Mouse (Mus musculus): Measurements from ENCODE around the gene Ift22. TPM values are rescaled to one million over a fixed set of nuclear protein-coding genes. Genes with fewer than 3 reads are reported as not detected.
A peak's percentile ranks its signal among the peaks of the same experiment; 100 is the strongest.

Gene Ift22
- polyA plus RNA-seq, 1 experiment: 0.02 TPM

- TF ChIP-seq TAL1 (IDR thresholded peaks at IDR 0.05; ENCODE audit: low read length) (no peak), GATA1 (IDR thresholded peaks at IDR 0.05; ENCODE audit: low read length) (no peak)
- no peaks in the 10 kb centered on the region for H3K27me3 ChIP-seq (ENCODE audit: control insufficient read depth)
- no peak overlapping the region for H3K4me3 ChIP-seq (replicated peaks)
- no peaks in the 10 kb centered on the region for H3K9me3 ChIP-seq (ENCODE audit: control insufficient read depth, low read length)
- H3K36me3 ChIP-seq (ENCODE audit: control insufficient read depth): peaks cover 7% of the 10 kb centered on the region
- peaks cover 39% of the 10 kb centered on the region for H3K4me1 ChIP-seq (ENCODE audit: control insufficient read depth)
These were observed 44.2 kb downstream of the Ift22 start for GRCm38 (mm10) chr5:136952153-136952552.

- peaks cover 7% of the 10 kb centered on the region for H3K36me3 ChIP-seq (ENCODE audit: control insufficient read depth)
- H3K4me1 ChIP-seq (ENCODE audit: control insufficient read depth): peaks cover 41% of the 10 kb centered on the region
- no peaks in the 10 kb centered on the region for H3K27me3 ChIP-seq (ENCODE audit: control insufficient read depth)
- TF ChIP-seq GATA1 (IDR thresholded peaks at IDR 0.05; ENCODE audit: low read length) (no peak), TAL1 (IDR thresholded peaks at IDR 0.05; ENCODE audit: low read length) (no peak)
- no peaks in the 10 kb centered on the region for H3K9me3 ChIP-seq (ENCODE audit: control insufficient read depth, low read length)
- H3K4me3 ChIP-seq (replicated peaks): peak within 1 kb of the TSS; percentile 81
These were observed 45.1 kb downstream of the Ift22 start, which contains the start of gene Fis1 for GRCm38 (mm10) chr5:136953015-136953414. Fis1 (plus strand) TSS chr5:136953275.

- Histone ChIP-seq H3K9me3 (ENCODE audit: control insufficient read depth, low read length) (no peaks in the 10 kb centered on the region), H3K4me3 (replicated peaks) (peak overlapping the region; percentile 81)
These were observed 45.5 kb downstream of the Ift22 start for GRCm38 (mm10) chr5:136953440-136953951.

GRCm38 (mm10) chr5:136955622-136956021, 47.7 kb downstream of the Ift22 start:
- TF ChIP-seq TAL1 (IDR thresholded peaks at IDR 0.05; ENCODE audit: low read length): no peak
- TF ChIP-seq GATA1 (IDR thresholded peaks at IDR 0.05; ENCODE audit: low read length): no peak
- H3K4me3 ChIP-seq (replicated peaks): no peak overlapping the region
- H3K4me1 ChIP-seq (ENCODE audit: control insufficient read depth): peaks cover 47% of the 10 kb centered on the region
- no peaks in the 10 kb centered on the region for H3K9me3 ChIP-seq (ENCODE audit: control insufficient read depth, low read length)
- peaks cover 12% of the 10 kb centered on the region for H3K36me3 ChIP-seq (ENCODE audit: control insufficient read depth)
- no peaks in the 10 kb centered on the region for H3K27me3 ChIP-seq (ENCODE audit: control insufficient read depth)

More at GRCm38 (mm10) chr5:136953440-136953951, 45.5 kb downstream of the Ift22 start:
- peaks cover 9% of the 10 kb centered on the region for H3K36me3 ChIP-seq (ENCODE audit: control insufficient read depth)
- H3K4me1 ChIP-seq (ENCODE audit: control insufficient read depth): peaks cover 42% of the 10 kb centered on the region
- no peak for TF ChIP-seq GATA1 (IDR thresholded peaks at IDR 0.05; ENCODE audit: low read length)
- TF ChIP-seq TAL1 (IDR thresholded peaks at IDR 0.05; ENCODE audit: low read length): no peak
- H3K27me3 ChIP-seq (ENCODE audit: control insufficient read depth): no peaks in the 10 kb centered on the region

- H3K4me3 ChIP-seq (replicated peaks): no peak overlapping the region
- TF ChIP-seq GATA1 (IDR thresholded peaks at IDR 0.05; ENCODE audit: low read length): no peak
- peaks cover 56% of the 10 kb centered on the region for H3K4me1 ChIP-seq (ENCODE audit: control insufficient read depth)
- no peaks in the 10 kb centered on the region for H3K9me3 ChIP-seq (ENCODE audit: control insufficient read depth, low read length)
- H3K27me3 ChIP-seq (ENCODE audit: control insufficient read depth): no peaks in the 10 kb centered on the region
- H3K36me3 ChIP-seq (ENCODE audit: control insufficient read depth): peaks cover 16% of the 10 kb centered on the region
These were observed 49.3 kb downstream of the Ift22 start for GRCm38 (mm10) chr5:136957250-136957649.

GRCm38 (mm10) chr5:136958991-136959605, 51.1 kb downstream of the Ift22 start:
- peaks cover 29% of the 10 kb centered on the region for H3K36me3 ChIP-seq (ENCODE audit: control insufficient read depth)
- no peak overlapping the region for H3K4me3 ChIP-seq (replicated peaks)
- TF ChIP-seq TAL1 (IDR thresholded peaks at IDR 0.05; ENCODE audit: low read length) (no peak), GATA1 (IDR thresholded peaks at IDR 0.05; ENCODE audit: low read length) (no peak)
- no peaks in the 10 kb centered on the region for H3K9me3 ChIP-seq (ENCODE audit: control insufficient read depth, low read length)
- no peaks in the 10 kb centered on the region for H3K27me3 ChIP-seq (ENCODE audit: control insufficient read depth)
- H3K4me1 ChIP-seq (ENCODE audit: control insufficient read depth): peaks cover 56% of the 10 kb centered on the region

- TF ChIP-seq GATA1 (IDR thresholded peaks at IDR 0.05; ENCODE audit: low read length) (no peak), TAL1 (IDR thresholded peaks at IDR 0.05; ENCODE audit: low read length) (no peak)
- Histone ChIP-seq H3K4me3 (replicated peaks) (no peak overlapping the region), H3K27me3 (ENCODE audit: control insufficient read depth) (no peaks in the 10 kb centered on the region), H3K9me3 (ENCODE audit: control insufficient read depth, low read length) (peaks cover 5% of the 10 kb centered on the region; the same call in 1 of the 2 replicates), H3K4me1 (ENCODE audit: control insufficient read depth) (peaks cover 61% of the 10 kb centered on the region), H3K36me3 (ENCODE audit: control insufficient read depth) (peaks cover 39% of the 10 kb centered on the region)
These were observed 52.1 kb downstream of the Ift22 start for GRCm38 (mm10) chr5:136960053-136960452.

- peaks cover 67% of the 10 kb centered on the region for H3K4me1 ChIP-seq (ENCODE audit: control insufficient read depth)
- peaks cover 49% of the 10 kb centered on the region for H3K36me3 ChIP-seq (ENCODE audit: control insufficient read depth)
- TF ChIP-seq GATA1 (IDR thresholded peaks at IDR 0.05; ENCODE audit: low read length) (no peak), TAL1 (IDR thresholded peaks at IDR 0.05; ENCODE audit: low read length) (no peak)
- H3K9me3 ChIP-seq (ENCODE audit: control insufficient read depth, low read length): peaks cover 7% of the 10 kb centered on the region; the same call in 1 of the 2 replicates
- peak overlapping the region; percentile 66 for H3K4me3 ChIP-seq (replicated peaks)
- no peaks in the 10 kb centered on the region for H3K27me3 ChIP-seq (ENCODE audit: control insufficient read depth)
These were observed 53.5 kb downstream of the Ift22 start for GRCm38 (mm10) chr5:136961334-136961982.

GRCm38 (mm10) chr5:136961983-136962461, 54.1 kb downstream of the Ift22 start:
- H3K4me3 ChIP-seq (replicated peaks): peak overlapping the region; percentile 66
- peaks cover 7% of the 10 kb centered on the region; the same call in 1 of the 2 replicates for H3K9me3 ChIP-seq (ENCODE audit: control insufficient read depth, low read length)
- TF ChIP-seq GATA1 (IDR thresholded peaks at IDR 0.05; ENCODE audit: low read length): no peak
- no peak for TF ChIP-seq TAL1 (IDR thresholded peaks at IDR 0.05; ENCODE audit: low read length)
- no peaks in the 10 kb centered on the region for H3K27me3 ChIP-seq (ENCODE audit: control insufficient read depth)
- peaks cover 51% of the 10 kb centered on the region for H3K36me3 ChIP-seq (ENCODE audit: control insufficient read depth)
- peaks cover 69% of the 10 kb centered on the region for H3K4me1 ChIP-seq (ENCODE audit: control insufficient read depth)

Measured in erythroblast, embryonic 14.5 days (primary cell).